Mouse (Mus musculus) brain, embryonic 14.5 days (tissue): ENCODE results near the gene Cd59b. TPM values are rescaled to one million over a fixed set of nuclear protein-coding genes. Genes with fewer than 3 reads are reported as not detected.
"Not testable (repeated sequence)": the region's sequence is repeated elsewhere in the genome, so short reads cannot be mapped to it uniquely, and the experiment has no call there.

Experiments used
- DNase-seq: peaks from one replicate; pipeline ENCODE4 v3.0.0-alpha.2; 2011; ENCODE audit warnings: low read depth
- CTCF ChIP-seq: fragments of 200-500 bp; IDR thresholded peaks from 2 replicates; pipeline ENCODE4 v1.5.1; 2012; ENCODE audit warnings: inconsistent platforms, mild to moderate bottlenecking, moderate library complexity, borderline replicate concordance; ENCODE audit not compliant: insufficient read depth, insufficient read length; ENCODE audit errors: extremely low read depth
- POLR2A ChIP-seq: fragments of 200-500 bp; IDR thresholded peaks from 2 replicates; pipeline ENCODE4 v1.6.1; 2012; ENCODE audit warnings: mild to moderate bottlenecking, inconsistent platforms, borderline replicate concordance; ENCODE audit not compliant: poor library complexity, insufficient read depth, insufficient read length, severe bottlenecking; ENCODE audit errors: extremely low read depth
- polyA plus RNA-seq: library from polyadenylated mRNA; depleted of rRNA; stranded (reverse); fragments of >200 nt; gene quantifications from 2 replicates; pipeline ENCODE4 v1.2.3, GENCODE M21; 2012

Cd59b gene
- polyA plus RNA-seq, 1 experiment, result 1.4 TPM

DNA sequence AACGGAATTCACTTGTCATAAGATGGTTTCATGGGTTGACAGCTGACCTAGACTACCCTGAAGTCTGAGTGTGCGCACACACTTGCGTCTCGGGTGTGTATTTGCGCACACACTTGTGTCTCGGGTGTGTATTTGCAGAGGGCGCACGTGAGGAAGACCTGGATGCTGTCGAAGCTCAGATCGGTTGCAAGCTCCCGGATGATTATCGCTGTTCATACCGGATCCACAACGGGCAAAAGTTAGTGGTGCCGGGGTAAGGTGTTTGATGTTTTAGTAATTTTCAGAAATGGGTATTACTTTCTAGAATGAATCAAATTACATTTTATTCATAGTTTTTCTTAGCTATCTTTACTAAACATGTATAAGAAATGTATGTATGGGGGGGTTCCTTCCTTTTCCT is 26.9 kb upstream of the Cd59b start:
- no peak for DNase-seq
- no peak for TF ChIP-seq POLR2A
- TF ChIP-seq CTCF, result no peak

- DNase-seq, result no peak
Observed at GRCm38 (mm10) chr2:104043624-104044478, 25.8 kb upstream of the Cd59b start.

DNA sequence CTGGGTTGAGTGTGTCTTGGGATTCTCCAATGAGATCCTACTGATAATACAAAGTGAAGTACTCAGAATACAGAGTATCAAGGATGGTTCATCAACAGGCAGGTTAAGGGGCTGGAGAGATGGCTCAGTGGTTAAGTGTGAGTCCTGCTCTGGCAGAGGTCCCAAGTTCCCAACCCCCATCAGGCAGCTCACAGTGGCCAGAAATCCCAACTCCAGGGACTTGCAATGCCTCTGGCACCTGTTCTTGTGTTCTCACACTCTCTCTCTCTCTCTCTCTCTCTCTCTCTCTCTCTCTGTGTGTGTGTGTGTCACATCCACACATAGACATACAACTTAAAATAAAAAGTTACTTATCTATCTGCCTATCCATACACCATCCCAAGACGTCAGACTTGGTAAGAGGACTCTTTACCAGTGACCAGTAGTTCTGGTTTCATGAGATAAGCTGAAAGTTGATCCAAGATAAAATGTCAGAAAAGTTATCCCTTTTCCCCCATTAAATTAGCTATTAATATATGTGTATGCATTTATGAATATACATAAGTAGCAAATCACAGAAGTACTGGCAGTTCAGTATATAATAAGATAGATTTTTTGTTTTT is 25.1 kb upstream of the Cd59b start:
- TF ChIP-seq CTCF (no peak), POLR2A (no peak)
- DNase-seq, result no peak

More at GRCm38 (mm10) chr2:104043624-104044478, 25.8 kb upstream of the Cd59b start:
- TF ChIP-seq CTCF (no peak), POLR2A (no peak)

- DNase-seq, result no peak
- TF ChIP-seq CTCF, result no peak
- TF ChIP-seq POLR2A, result no peak
Observed at GRCm38 (mm10) chr2:104058381-104058780, 11.3 kb upstream of the Cd59b start.

- no peak for TF ChIP-seq CTCF
- TF ChIP-seq POLR2A, result no peak
- no peak for DNase-seq
Observed at GRCm38 (mm10) chr2:104058954-104059353, 10.7 kb upstream of the Cd59b start.

- TF ChIP-seq POLR2A, result no peak
- TF ChIP-seq CTCF, result no peak
- no peak for DNase-seq
Observed at GRCm38 (mm10) chr2:104059786-104060185, 9.9 kb upstream of the Cd59b start.

- DNase-seq, result no peak
- TF ChIP-seq POLR2A, result no peak
- TF ChIP-seq CTCF, result no peak
Observed at GRCm38 (mm10) chr2:104060996-104061395, 8.7 kb upstream of the Cd59b start.

GRCm38 (mm10) chr2:104062665-104063064 is 7.0 kb upstream of the Cd59b start:
- TF ChIP-seq POLR2A (no peak), CTCF (no peak)
- no peak for DNase-seq

GRCm38 (mm10) chr2:104064152-104064551 is 5.5 kb upstream of the Cd59b start:
- no peak for TF ChIP-seq CTCF
- no peak for DNase-seq

- DNase-seq, result not testable (repeated sequence)
Observed at GRCm38 (mm10) chr2:104065526-104065925, 4.1 kb upstream of the Cd59b start, which contains the start of gene Gm10912. Gene Gm10912, plus strand, starts transcription at chr2:104065826.

GRCm38 (mm10) chr2:104068450-104068849 is 1.2 kb upstream of the Cd59b start, which contains the start of gene Gm10799:
Gene Gm10799, minus strand, starts transcription at chr2:104068550.
- DNase-seq, result not testable (repeated sequence)

- DNase-seq, result not testable (repeated sequence)
Observed at GRCm38 (mm10) chr2:104078285-104078684, 8.6 kb downstream of the Cd59b start.

DNA sequence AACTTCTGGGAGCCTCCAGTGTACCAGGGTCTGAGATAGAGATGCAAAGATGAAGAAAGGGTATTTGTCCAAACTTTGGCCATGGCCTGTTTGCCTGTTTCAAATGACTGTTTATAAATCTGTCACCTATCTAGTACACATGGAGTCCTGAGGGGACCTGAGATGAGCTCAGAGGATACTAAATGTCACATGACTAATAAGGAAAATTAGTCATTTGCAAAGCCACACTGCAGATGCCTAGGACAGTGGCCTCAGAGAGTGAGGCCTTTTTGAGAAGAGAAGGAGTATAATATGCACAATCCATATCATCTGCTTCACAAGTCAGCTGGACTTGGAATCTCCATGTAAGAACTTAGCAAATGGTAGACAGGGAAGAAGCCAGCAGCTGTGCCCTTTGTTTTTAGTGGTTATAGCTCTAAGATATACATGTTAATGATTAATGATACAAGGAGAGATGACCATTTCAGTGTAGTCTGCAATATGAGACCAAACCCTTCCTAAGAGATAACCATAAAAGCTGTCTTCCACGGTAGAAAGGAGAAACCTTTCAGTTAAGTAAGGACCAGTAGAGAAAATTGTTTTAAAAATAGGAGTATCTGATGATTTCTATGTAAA is 11.9 kb downstream of the Cd59b start:
- not testable (repeated sequence) for DNase-seq

- no peak for DNase-seq
- no peak for TF ChIP-seq POLR2A
Observed at GRCm38 (mm10) chr2:104082474-104082873, 12.8 kb downstream of the Cd59b start.

DNA sequence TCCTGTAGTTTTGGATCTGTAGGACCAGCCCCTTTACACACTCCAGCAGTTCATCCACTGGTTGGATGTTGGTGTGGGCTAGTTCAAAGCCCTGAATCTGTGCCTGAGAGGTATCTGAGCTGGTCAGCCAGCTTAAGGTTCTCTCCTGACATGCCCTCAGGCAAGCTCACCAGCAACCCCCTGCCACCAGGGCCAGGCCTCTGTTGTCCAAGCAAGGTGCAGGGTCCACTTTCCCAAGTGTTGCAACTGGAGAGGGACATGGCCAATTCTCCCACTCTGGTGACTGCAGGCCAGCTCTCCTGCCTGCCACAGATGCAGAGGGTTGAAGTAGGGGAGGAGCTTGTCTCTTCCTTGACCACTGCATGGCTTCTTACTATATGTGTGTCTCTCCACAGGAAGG is 14.4 kb downstream of the Cd59b start:
- not testable (repeated sequence) for DNase-seq

DNA sequence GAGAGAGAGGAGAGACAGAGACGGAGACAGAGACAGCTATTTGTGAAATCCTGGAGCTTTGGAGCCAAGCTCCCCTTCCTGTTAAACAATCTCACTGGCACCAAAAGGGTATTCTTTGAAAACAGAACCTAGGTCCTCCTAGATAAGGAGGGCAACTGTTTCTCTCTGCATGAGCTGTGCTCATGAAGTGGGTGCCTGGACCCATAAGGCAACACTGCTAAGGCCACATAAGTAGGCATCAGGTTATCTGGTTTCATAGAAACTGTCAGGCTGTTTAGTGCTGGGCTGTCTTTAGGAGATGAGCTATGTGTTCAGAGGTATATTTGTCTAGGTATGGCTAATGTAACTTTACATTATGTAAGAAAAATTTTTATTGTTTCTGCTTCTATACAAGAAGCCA is 17.9 kb downstream of the Cd59b start:
- not testable (repeated sequence) for DNase-seq
